Mouse (Mus musculus): ENCODE results near the gene S100a5.

DNA sequence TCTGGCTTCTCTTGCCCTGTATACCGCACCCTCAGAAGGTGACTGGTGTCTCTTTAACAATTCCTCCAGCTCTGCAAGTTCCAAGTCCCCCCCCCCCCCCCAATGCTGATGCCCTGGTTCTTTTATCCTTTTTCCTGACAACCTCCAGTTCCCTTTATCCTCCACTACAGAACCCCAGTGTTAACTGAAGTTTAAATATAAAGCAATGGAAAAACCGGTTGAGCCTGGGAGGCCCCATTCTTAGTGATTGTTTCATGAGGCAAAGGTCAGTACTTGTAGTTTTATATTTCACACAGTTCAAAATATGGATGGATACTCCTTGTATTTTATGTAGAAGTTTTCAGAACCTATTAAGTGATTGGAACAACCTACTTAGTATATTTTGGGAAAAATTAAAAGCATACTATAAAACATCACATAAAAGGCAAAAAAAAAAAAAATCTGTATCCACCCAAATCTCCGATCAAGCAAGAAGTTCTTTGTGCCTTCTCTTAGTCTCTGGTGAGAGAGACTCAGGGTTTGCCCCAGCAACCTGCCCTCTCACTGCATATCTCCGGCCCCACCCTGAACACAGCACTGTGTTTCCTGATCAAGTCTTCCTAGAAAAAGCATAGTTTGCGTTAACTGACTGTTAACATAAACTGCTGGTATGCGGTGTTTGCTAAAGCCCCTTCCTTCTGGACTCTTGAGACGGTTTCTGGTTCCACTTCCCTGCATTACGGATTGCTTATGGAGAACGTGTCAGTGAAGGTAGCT, 18.1 kb downstream of the S100a5 start:
- no peak for TF ChIP-seq CTCF (IDR thresholded peaks at IDR 0.05)
- TF ChIP-seq POLR2A (IDR thresholded peaks at IDR 0.05; ENCODE audit: insufficient read depth, low read depth, low read length): no peak
